Comparison of ENCODE assay signal across 8 mouse cellular contexts in genomic region chr3:81782921-81783541, GRCm38 (mm10).
DNase-seq lines count a peak whose midpoint lies in the region; ATAC-seq lines count a peak whose summit lies in the region.

No protein-coding gene starts in this region.

- H3K9me3 ChIP-seq in kidney, embryonic 15.5 days (replicated peaks): no peaks in the 10 kb centered on the region
- no peaks in the 10 kb centered on the region for H3K9me3 ChIP-seq in liver, embryonic 13.5 days (replicated peaks)
- no peaks in the 10 kb centered on the region for H3K9me3 ChIP-seq in neural tube, embryonic 13.5 days

- peak; percentile 98 for ATAC-seq in granulocyte monocyte progenitor cell, adult 5-6 weeks (replicated peaks; ENCODE audit: poor library complexity, severe bottlenecking)
- ATAC-seq in kidney, embryonic 15.5 days (replicated peaks; ENCODE audit: low FRiP score): peak; percentile 56
- no peak for ATAC-seq in liver, embryonic 13.5 days (ENCODE audit: low read depth)
- peak; percentile 53; the same call in 1 of the 2 replicates for ATAC-seq in neural tube, embryonic 13.5 days (ENCODE audit: low read depth)

- H3K4me1 ChIP-seq in kidney, embryonic 15.5 days: peaks cover 7% of the 10 kb centered on the region
- H3K4me1 ChIP-seq in liver, embryonic 13.5 days (replicated peaks): no peaks in the 10 kb centered on the region
- 0 out of 2 replicates have a peak, but pooled peaks cover 4% of the 10 kb centered on the region for H3K4me1 ChIP-seq in neural tube, embryonic 13.5 days (replicated peaks)

- no peaks in the 10 kb centered on the region for H3K27me3 ChIP-seq in kidney, embryonic 15.5 days
- H3K27me3 ChIP-seq in liver, embryonic 13.5 days: no peaks in the 10 kb centered on the region
- no peaks in the 10 kb centered on the region for H3K27me3 ChIP-seq in neural tube, embryonic 13.5 days

- H3K9ac ChIP-seq in kidney, embryonic 15.5 days: no peak overlapping the region
- no peak overlapping the region for H3K9ac ChIP-seq in liver, embryonic 13.5 days
- H3K9ac ChIP-seq in neural tube, embryonic 13.5 days: 0 out of 2 replicates have a peak overlapping the region, but pooled peaks have one; percentile 22

- peak overlapping the region; percentile 58 for H3K4me2 ChIP-seq in kidney, embryonic 15.5 days
- H3K4me2 ChIP-seq in liver, embryonic 13.5 days: 0 out of 2 replicates have a peak overlapping the region, but pooled peaks have one; percentile 21
- peak overlapping the region; percentile 45 for H3K4me2 ChIP-seq in neural tube, embryonic 13.5 days

- DNase-seq in urinary bladder, postnatal 25 days (ENCODE audit: low spot score): peak; percentile 4
- no peak for DNase-seq in urinary bladder, postnatal 10 days (ENCODE audit: low spot score)
- DNase-seq in cerebellum, postnatal 25 days: peak; percentile 24 to 39
- DNase-seq in liver, embryonic 13.5 days: no peak
- peak; percentile 10 for DNase-seq in yolk sac, embryonic 10.5 days (ENCODE audit: low spot score)

- no peaks in the 10 kb centered on the region for H3K36me3 ChIP-seq in kidney, embryonic 15.5 days
- no peaks in the 10 kb centered on the region for H3K36me3 ChIP-seq in liver, embryonic 13.5 days
- H3K36me3 ChIP-seq in neural tube, embryonic 13.5 days: no peaks in the 10 kb centered on the region

- H3K27ac ChIP-seq in kidney, embryonic 15.5 days: no peak overlapping the region
- no peak overlapping the region for H3K27ac ChIP-seq in liver, embryonic 13.5 days
- no peak overlapping the region for H3K27ac ChIP-seq in neural tube, embryonic 13.5 days (replicated peaks)

- peak overlapping the region; percentile 27 for H3K4me3 ChIP-seq in kidney, embryonic 15.5 days (replicated peaks)
- H3K4me3 ChIP-seq in liver, embryonic 13.5 days (replicated peaks): no peak overlapping the region
- 0 out of 2 replicates have a peak overlapping the region, but pooled peaks have one; percentile 11 for H3K4me3 ChIP-seq in neural tube, embryonic 13.5 days

- WGBS in kidney, embryonic 15.5 days: 15% methylated on average over 15 of the region's 15 CpGs
- 5% methylated on average over 15 of the region's 15 CpGs for WGBS in liver, embryonic 13.5 days (ENCODE audit: insufficient replicate concordance)
- 25% methylated on average over 15 of the region's 15 CpGs for WGBS in neural tube, embryonic 13.5 days

Comparison
In these comparisons a context has a peak if more than half of its experiments do, and no peak if none do; other contexts are left out.
1. DNase-seq: peak in urinary bladder, postnatal 25 days (single experiment), cerebellum, postnatal 25 days (2 of 2) and yolk sac, embryonic 10.5 days (single experiment); none in urinary bladder, postnatal 10 days (single experiment) and liver, embryonic 13.5 days (single experiment).
2. Peak in every context shown above with its lines, with median percentiles within 50 percentile points of each other: H3K4me2 ChIP-seq.